ENCODE assay signal across 12 mouse cellular contexts in the genomic region with DNA sequence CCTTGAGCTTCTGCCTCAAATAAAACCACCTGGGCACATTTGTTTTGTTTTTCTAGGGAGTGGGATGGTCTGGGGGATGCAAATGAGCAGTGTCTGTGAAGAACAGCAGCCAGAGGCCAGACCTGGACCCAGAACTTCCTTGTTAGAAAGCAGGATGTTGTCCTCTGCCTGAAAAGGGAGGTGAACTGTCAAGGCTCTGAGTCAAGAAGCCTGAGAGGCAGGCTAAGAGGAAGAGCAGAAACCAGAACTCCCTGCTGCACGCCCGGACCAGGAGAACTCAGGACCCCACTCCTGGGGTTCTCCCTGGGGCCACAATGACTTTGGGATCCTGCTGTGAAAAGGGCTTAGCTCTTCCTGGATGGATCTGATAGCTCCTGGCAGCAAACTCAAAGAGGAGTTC. TPM values are rescaled to one million over a fixed set of nuclear protein-coding genes. Genes with fewer than 3 reads are reported as not detected.
DNase-seq lines count a peak whose midpoint lies in the region; ATAC-seq and TF ChIP-seq lines count a peak whose summit lies in the region.
"Had no signal": no experiment of that assay in that cellular context is flagged by ENCODE, and none has a peak within 500 bp of the region (broad histone marks: within the 10 kb centered on the region; RNA-seq: fewer than 3 reads in every experiment).

No protein-coding gene starts in this region.

- no peak for TF ChIP-seq CTCF in spleen, adult 2 months (IDR thresholded peaks at IDR 0.05; ENCODE audit: extremely low read depth, insufficient read depth, insufficient read length, insufficient replicate concordance)
- no peak for TF ChIP-seq CTCF in stomach, postnatal 0 days (IDR thresholded peaks at IDR 0.05; ENCODE audit: low read depth)
- TF ChIP-seq CTCF in left cerebral cortex, adult 2 months (IDR thresholded peaks at IDR 0.05): no peak

- intact Hi-C loops in left cerebral cortex, adult 2 months (cut with DNase I): no loop called here

- no peaks in the 10 kb centered on the region for H3K9me3 ChIP-seq in heart, embryonic 13.5 days
- H3K9me3 ChIP-seq in limb, embryonic 10.5 days (replicated peaks): no peaks in the 10 kb centered on the region
- H3K9me3 ChIP-seq in stomach, postnatal 0 days (ENCODE audit: control insufficient read depth, low read length): no peaks in the 10 kb centered on the region
- H3K9me3 ChIP-seq: limb, embryonic 12.5 days had no signal

- no peak overlapping the region for H3K4me3 ChIP-seq in heart, embryonic 13.5 days
- no peak overlapping the region for H3K4me3 ChIP-seq in spleen, adult 2 months (ENCODE audit: extremely low read depth, insufficient read depth, insufficient read length)
- no peak overlapping the region for H3K4me3 ChIP-seq in limb, embryonic 10.5 days
- no peak overlapping the region for H3K4me3 ChIP-seq in stomach, postnatal 0 days (ENCODE audit: low read depth, low read length)
- H3K4me3 ChIP-seq in left cerebral cortex, adult 2 months: no peak overlapping the region
- H3K4me3 ChIP-seq: limb, embryonic 12.5 days had no signal

- H3K9ac ChIP-seq in heart, embryonic 13.5 days: 0 out of 2 replicates have a peak overlapping the region, but pooled peaks have one; percentile 25
- no peak overlapping the region for H3K9ac ChIP-seq in stomach, postnatal 0 days (ENCODE audit: low read length)
- H3K9ac ChIP-seq: limb, embryonic 12.5 days had no signal

- H3K27me3 ChIP-seq in heart, embryonic 13.5 days (replicated peaks): no peaks in the 10 kb centered on the region
- no peaks in the 10 kb centered on the region for H3K27me3 ChIP-seq in spleen, adult 2 months (ENCODE audit: control insufficient read depth, insufficient read depth, low read length)
- H3K27me3 ChIP-seq in limb, embryonic 10.5 days (ENCODE audit: low read depth, poor library complexity, severe bottlenecking): no peaks in the 10 kb centered on the region
- no peaks in the 10 kb centered on the region for H3K27me3 ChIP-seq in stomach, postnatal 0 days (ENCODE audit: control insufficient read depth, insufficient read depth, low read length)
- H3K27me3 ChIP-seq: limb, embryonic 12.5 days had no signal

- no peak for DNase-seq in heart, adult 8-10 months (ENCODE audit: low spot score)
- DNase-seq in spleen, adult 2 months (ENCODE audit: low read depth in 1 of 2, low spot score in 2 of 2): no peak
- no peak for DNase-seq in spleen, postnatal 36 days (ENCODE audit: low spot score in 2 of 2)
- no peak for DNase-seq in limb, embryonic 10.5 days (ENCODE audit: low spot score)
- no peak for DNase-seq in stomach, postnatal 0 days (ENCODE audit: low spot score)
- no peak for DNase-seq in left cerebral cortex, adult 2 months (ENCODE audit: extremely low spot score in 1 of 2, low spot score in 2 of 2)
- DNase-seq in natural killer cell, adult 2 months (ENCODE audit: low spot score in 2 of 2): no peak
- DNase-seq: thymus, postnatal 25 days had no signal

- H3K4me1 ChIP-seq in heart, embryonic 13.5 days: peaks cover 80% of the 10 kb centered on the region
- H3K4me1 ChIP-seq in spleen, adult 2 months (ENCODE audit: control insufficient read depth, insufficient read depth, insufficient read length): peaks cover 14% of the 10 kb centered on the region; the same call in 1 of the 2 replicates
- peaks cover 32% of the 10 kb centered on the region for H3K4me1 ChIP-seq in limb, embryonic 10.5 days
- 0 out of 2 replicates have a peak, but pooled peaks cover 3% of the 10 kb centered on the region for H3K4me1 ChIP-seq in stomach, postnatal 0 days (replicated peaks; ENCODE audit: control insufficient read depth, insufficient read depth)

- 59% methylated on average over 2 of the region's 2 CpGs for WGBS in heart, embryonic 13.5 days
- 50% methylated on average over 2 of the region's 2 CpGs for WGBS in spleen, adult 2 months
- WGBS in limb, embryonic 10.5 days: 77% methylated on average over 2 of the region's 2 CpGs
- 70% methylated on average over 2 of the region's 2 CpGs for WGBS in stomach, postnatal 0 days

- no peak for TF ChIP-seq EP300 in stomach, postnatal 0 days (optimal IDR thresholded peaks at IDR 0.05)

- no peak for ATAC-seq in heart, embryonic 13.5 days (ENCODE audit: extremely low read depth, insufficient number of reproducible peaks, low FRiP score, low TSS enrichment)
- ATAC-seq in stomach, postnatal 0 days (ENCODE audit: low FRiP score, low TSS enrichment): no peak

- 0 out of 2 replicates have a peak overlapping the region, but pooled peaks have one; percentile 34 for H3K4me2 ChIP-seq in heart, embryonic 13.5 days
- no peak overlapping the region for H3K4me2 ChIP-seq in stomach, postnatal 0 days (replicated peaks; ENCODE audit: low read depth)
- H3K4me2 ChIP-seq: limb, embryonic 12.5 days had no signal

- H3K36me3 ChIP-seq in heart, embryonic 13.5 days: peaks cover 39% of the 10 kb centered on the region
- peaks cover 6% of the 10 kb centered on the region for H3K36me3 ChIP-seq in spleen, adult 2 months (ENCODE audit: control insufficient read depth, insufficient read depth, low read length)
- peaks cover 57% of the 10 kb centered on the region for H3K36me3 ChIP-seq in limb, embryonic 10.5 days
- no peaks in the 10 kb centered on the region; the same call in 1 of the 2 replicates for H3K36me3 ChIP-seq in stomach, postnatal 0 days (ENCODE audit: control insufficient read depth, insufficient read depth, low read length)

- peak overlapping the region; percentile 69 for H3K27ac ChIP-seq in heart, embryonic 13.5 days (replicated peaks)
- H3K27ac ChIP-seq in spleen, adult 2 months (ENCODE audit: insufficient read depth, low read length): peak overlapping the region; percentile 17; the same call in 1 of the 2 replicates
- peak overlapping the region; percentile 22; the same call in 1 of the 2 replicates for H3K27ac ChIP-seq in limb, embryonic 10.5 days
- 0 out of 2 replicates have a peak overlapping the region, but pooled peaks have one; percentile 25 for H3K27ac ChIP-seq in stomach, postnatal 0 days (replicated peaks)
- no peak overlapping the region for H3K27ac ChIP-seq in left cerebral cortex, adult 2 months

- TF ChIP-seq POLR2A in spleen, adult 2 months (IDR thresholded peaks at IDR 0.05; ENCODE audit: low read depth, low read length): no peak

RNA-seq across cellular contexts. Expression of a gene that starts 8.0 kb away (rescaled TPM):
- 12.4 and 13.5 TPM in 2 replicates for polyA plus RNA-seq in heart, embryonic 13.5 days (2015; fragmentation: Nextera tagmentation; extraction: Ambion mirVana)
- total RNA-seq in heart, adult 8-10 months (2022): 10 to 100 TPM; 12.3 to 16.8 (median 13.4) TPM
- polyA plus RNA-seq in spleen, adult 2 months (2012; rRNA removed): 16.4 and 18.9 TPM in 2 replicates
- 13.6 and 16.4 TPM in 2 replicates for polyA plus RNA-seq in limb, embryonic 10.5 days (2016; fragmentation: Nextera tagmentation; extraction: Ambion mirVana)
- polyA plus RNA-seq in stomach, postnatal 0 days (2015; fragmentation: Nextera tagmentation; extraction: Ambion mirVana): 5.0 and 5.3 TPM in 2 replicates
- total RNA-seq in left cerebral cortex, adult 2 months (2021): 10 to 100 TPM; 28.2 to 28.6 TPM

RNA-seq across cellular contexts. Expression of a gene that starts 17.8 kb away (rescaled TPM):
- polyA plus RNA-seq in heart, embryonic 13.5 days (2015; fragmentation: Nextera tagmentation; extraction: Ambion mirVana): not detected in 2 replicates
- not detected for total RNA-seq in heart, adult 8-10 months (2022)
- polyA plus RNA-seq in spleen, adult 2 months (2012; rRNA removed): 0.12 and 0.26 TPM in 2 replicates
- not detected in 2 replicates for polyA plus RNA-seq in limb, embryonic 10.5 days (2016; fragmentation: Nextera tagmentation; extraction: Ambion mirVana)
- polyA plus RNA-seq in stomach, postnatal 0 days (2015; fragmentation: Nextera tagmentation; extraction: Ambion mirVana): 0.15 and 0.24 TPM in 2 replicates
- total RNA-seq in left cerebral cortex, adult 2 months (2021): not detected
- total RNA-seq: adrenal gland, postnatal 10 days; midbrain, postnatal 0 days had no signal
- polyA plus RNA-seq: limb, embryonic 12.5 days; midbrain, postnatal 0 days had no signal
